Mouse (Mus musculus): Measurements from ENCODE around the gene Aven.

Aven gene

GRCm38 (mm10) chr2:112490483-112491196 lies 2.1 kb upstream of the Aven start:
- DNase-seq (ENCODE audit: low read depth) = no peak

DNA sequence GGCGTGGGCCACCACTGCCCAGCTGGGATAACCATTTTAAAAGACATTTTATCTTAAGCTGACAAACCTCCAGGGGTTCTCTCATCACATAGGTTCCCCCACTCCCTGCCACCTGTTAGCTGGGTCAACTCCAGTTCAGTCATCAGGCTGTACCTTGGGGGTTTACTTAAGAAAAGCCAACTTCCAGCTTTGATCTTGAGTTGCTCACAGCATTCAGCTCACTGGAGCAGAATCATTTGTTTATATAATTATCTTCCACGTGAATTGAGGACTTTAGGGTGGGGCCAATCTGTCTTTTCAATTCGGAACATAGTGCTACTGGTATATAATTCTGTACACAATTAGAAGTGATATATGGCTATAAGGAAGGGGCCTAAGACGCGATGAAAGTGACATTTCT lies 1.1 kb upstream of the Aven start:
- no peak for DNase-seq (ENCODE audit: low read depth)

- no peak for DNase-seq (ENCODE audit: low read depth)
These were observed 321 bp upstream of the Aven start for GRCm38 (mm10) chr2:112492431-112492855.

- DNase-seq (ENCODE audit: low read depth) = no peak
These were observed 936 bp downstream of the Aven start for GRCm38 (mm10) chr2:112493539-112494260.

GRCm38 (mm10) chr2:112497851-112498250 lies 5.1 kb downstream of the Aven start:
- no peak for DNase-seq (ENCODE audit: low read depth)

- DNase-seq (ENCODE audit: low read depth) = peak; percentile 58
These were observed 8.4 kb downstream of the Aven start for GRCm38 (mm10) chr2:112501209-112501608.

DNA sequence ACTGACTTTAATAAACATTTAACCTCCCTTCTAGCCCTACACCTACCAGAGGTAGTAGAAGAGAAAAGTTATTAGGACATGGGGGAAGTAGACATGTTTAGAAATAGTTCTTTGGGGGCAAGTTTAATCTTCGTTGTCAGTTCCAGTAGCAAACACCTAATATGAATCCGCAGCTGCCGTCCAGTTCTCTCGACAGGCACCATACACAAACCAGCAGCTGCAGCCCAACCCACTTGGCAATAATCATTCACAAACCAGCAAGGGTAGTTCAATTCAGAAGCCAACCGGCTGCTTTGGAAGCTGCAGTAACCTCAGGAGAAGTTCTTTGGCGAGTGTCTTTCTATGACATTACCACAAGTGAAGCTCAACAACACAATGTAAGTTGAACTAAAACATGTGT lies 11.2 kb downstream of the Aven start:
- DNase-seq (ENCODE audit: low read depth) = no peak

DNA sequence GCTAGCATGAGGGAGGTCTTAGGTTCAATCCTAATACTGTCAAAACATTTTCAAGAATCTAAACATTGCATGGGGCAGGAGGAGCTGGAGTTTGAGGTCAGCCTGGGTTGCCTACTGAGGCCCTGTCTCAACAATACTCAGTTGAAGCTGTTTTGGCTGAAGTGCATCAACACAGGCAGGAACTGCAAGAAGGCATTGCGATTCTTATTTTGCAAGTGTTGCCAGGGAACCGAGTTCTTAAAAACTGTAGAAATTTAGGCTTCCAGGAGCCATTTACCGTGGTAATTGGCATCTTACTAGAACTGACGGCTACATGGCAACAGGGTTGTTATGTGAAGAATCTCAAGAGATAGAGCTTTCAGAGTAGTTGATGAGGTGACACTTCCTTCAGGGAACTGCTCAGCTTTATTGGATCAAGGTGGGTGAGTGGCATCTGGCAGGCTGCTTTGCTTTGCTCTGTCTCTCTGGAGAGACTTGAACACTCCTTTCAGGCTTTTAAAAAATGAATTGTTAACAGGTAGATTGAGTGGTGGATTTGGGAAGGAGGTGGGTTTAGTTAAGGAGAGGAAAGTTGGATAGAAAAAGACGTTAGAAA lies 14.2 kb downstream of the Aven start:
- DNase-seq (ENCODE audit: low read depth) = no peak

GRCm38 (mm10) chr2:112507444-112507843 lies 14.7 kb downstream of the Aven start:
- DNase-seq (ENCODE audit: low read depth) = no peak

DNA sequence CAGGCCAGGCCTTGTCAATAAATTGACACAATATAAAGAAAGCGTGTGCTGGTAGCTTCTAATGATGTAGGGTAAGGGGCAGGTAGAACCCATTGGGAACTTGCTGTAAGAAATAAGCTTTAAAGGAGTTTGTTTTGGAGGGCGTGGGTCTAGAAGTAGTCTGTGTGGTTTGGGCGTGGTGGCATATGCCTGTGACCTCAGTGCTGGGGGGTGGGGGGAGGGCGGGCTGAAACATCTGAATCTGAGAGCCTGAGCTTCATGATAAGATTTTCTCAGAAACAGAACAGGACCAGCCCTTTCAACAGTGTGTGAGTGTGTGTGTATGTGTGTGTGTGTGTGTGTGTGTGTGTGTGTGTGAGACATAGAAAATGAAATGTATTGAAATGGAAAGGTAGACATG lies 17.4 kb downstream of the Aven start:
- peak; percentile 52 for DNase-seq (ENCODE audit: low read depth)

GRCm38 (mm10) chr2:112513036-112513435 lies 20.3 kb downstream of the Aven start:
- DNase-seq (ENCODE audit: low read depth) = no peak

- DNase-seq (ENCODE audit: low read depth) = no peak
These were observed 24.0 kb downstream of the Aven start for GRCm38 (mm10) chr2:112516728-112517127.

DNA sequence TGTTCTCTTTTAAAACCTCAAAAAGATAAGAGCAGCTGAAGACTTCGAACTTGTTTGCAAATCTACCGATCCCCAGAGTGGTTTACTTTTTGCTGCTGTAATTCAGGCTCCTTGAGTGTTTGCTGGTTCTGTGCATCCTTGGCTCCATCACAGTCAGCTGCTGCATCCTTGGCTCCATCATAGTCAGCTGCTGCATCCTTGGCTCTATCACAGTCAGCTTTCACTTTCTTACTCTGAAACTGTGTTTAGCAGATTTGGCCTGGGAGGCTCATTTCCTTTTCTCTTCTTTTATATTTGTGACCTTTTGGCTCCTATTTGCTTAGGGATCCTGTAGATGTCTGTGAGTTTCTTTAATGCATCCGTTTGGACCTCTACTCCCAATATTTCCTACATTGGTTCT lies 24.5 kb downstream of the Aven start:
- no peak for DNase-seq (ENCODE audit: low read depth)

DNA sequence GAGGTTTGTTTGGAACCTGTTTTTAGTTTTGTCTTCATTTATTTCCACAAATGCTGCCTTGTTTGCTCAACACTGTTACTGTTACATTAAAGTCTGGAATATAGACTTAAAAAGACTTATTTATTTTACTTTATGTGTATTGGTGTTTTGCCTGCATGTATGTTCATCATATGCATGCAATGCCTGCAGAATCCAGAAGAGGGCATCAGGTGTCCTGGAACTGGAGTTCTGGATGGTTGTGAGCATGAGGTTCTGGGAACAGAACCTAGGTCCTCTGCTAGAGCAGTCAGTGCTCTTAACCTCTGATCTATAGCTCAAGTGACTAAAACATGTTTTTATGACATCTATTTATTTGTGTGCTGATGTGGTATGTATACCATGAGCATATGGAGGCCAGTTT lies 25.8 kb downstream of the Aven start:
- DNase-seq (ENCODE audit: low read depth) = no peak

GRCm38 (mm10) chr2:112520526-112521482 lies 28.0 kb downstream of the Aven start:
- no peak for DNase-seq (ENCODE audit: low read depth)

DNA sequence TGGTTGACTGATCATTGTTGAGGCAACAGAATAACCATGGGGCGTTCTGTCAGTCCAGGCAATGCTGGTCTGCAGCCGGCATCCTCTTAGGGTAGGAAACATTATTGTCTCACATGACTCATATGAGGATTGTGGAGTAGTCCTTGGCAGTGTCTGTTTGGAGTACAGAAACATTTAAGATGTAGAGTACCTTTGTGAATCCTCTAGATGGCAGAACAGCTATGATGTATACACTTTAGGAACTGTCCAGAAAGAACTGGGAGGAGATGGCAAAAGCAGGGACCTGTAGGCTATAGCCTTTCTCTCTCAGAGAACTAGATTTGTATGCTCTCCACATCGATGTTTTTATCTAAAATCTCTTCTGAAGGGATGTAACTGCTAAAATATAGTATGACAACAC lies 34.2 kb downstream of the Aven start:
- DNase-seq (ENCODE audit: low read depth) = no peak

- no peak for DNase-seq (ENCODE audit: low read depth)
These were observed 40.2 kb downstream of the Aven start for GRCm38 (mm10) chr2:112532812-112533496.

DNA sequence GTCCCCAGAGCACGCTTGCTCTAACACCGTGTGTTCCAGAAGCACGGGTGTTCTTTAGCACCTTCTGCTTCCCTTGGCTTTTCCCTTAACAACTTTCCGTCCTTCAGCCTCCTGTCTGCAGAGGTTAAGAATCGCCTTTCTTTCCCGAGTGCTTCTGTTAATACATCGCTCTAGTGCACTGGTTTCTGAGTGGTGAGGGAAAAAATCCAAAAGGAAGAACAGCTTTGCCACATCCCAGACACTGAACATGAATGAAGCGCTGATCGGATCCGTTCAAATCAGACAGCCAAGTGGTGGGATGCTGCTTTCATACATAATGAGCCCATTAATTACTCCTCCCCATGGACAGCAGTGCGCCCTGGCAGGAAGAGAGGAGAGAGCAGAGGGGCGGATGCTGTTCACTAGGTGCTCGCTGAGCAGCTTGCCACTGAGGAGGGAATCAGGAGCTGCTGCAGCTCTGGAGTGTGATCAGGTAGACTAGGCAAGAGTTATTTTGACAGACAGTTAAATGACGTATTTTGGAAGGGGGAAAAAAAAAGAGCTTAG lies 42.0 kb downstream of the Aven start:
- DNase-seq (ENCODE audit: low read depth) = no peak

DNA sequence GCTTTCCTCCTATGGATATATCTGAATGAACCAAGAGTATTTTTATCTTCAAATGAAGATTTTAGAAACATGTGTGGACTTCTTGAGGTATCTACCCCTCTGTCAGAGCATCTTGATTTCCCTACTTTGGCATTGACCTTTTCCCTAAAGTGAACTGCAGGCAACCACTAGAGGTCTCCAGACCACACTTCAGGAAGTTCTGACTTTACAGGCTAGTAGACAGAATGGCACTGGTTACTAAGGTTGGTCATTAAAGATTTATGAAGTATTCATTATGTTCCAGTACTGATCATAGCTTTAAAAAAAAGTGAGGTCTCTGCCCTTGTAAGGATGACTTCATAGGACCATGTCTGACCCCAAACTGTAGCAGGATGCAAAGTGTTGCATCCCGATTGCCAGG lies 46.0 kb downstream of the Aven start:
- DNase-seq (ENCODE audit: low read depth) = no peak

DNA sequence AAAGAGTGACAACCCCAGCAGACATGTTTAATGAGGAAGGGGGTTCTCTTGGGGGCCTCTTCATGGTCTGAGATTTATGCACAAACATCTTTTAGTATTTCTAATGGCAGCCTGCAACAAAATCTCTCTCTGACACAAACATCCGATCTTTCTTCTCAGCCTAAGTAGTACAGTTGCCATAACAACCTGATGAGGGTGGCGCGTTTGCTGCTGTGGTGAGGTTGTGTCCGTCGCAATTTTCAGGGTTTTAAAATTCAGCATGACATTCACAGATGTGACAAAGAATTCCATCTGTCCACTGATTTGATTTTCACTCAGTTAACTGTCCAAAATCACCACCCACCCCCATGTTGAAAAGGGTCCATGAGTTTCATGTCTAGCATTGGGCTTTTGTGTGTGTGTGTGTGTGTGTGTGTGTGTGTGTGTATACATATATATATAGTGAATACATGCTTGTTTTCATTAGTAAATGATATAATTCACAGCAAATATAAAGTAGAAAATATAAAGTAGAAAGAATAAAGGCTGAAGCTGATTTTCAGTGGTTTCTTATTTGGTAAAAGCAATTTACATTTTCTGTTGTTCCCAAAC lies 49.0 kb downstream of the Aven start:
- DNase-seq (ENCODE audit: low read depth) = no peak

DNA sequence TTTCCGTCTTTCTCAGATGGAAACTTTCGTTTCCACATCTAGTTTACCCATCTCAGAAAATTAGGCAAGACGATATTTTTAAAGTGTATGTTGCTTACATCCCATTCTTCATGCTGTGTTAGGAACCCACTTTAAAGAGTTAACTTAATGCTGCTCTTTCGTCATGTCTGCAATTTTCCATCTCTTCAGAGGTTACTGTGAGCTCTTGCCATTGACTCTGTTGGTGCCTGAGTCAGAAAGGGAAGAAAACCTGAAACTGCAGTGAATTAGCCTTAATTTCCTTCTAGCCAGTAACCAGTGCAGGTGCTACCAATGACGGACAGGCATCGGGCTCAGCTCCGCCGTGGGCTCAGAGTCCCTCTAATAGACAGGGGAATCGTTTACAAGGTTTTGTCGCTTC lies 63.8 kb downstream of the Aven start:
- DNase-seq (ENCODE audit: low read depth) = no peak

Data from c-Kit-positive CD71-negative TER-119-negative erythroid progenitor cells, embryonic 14.5 days (primary cell).